Mouse (Mus musculus): ENCODE measurements around the gene F5. TPM values are rescaled to one million over a fixed set of nuclear protein-coding genes. Genes with fewer than 3 reads are reported as not detected.
"Not testable (repeated sequence)": the region's sequence is repeated elsewhere in the genome, so short reads cannot be mapped to it uniquely, and the experiment has no call there.

F5 gene
- polyA plus RNA-seq, 1 experiment from 2014 or later = 0.07 TPM

GRCm38 (mm10) chr1:164212686-164213085, 61.0 kb downstream of the F5 start:
- ATAC-seq = no peak
- H3K27ac ChIP-seq = no peak overlapping the region
- H3K36me3 ChIP-seq = no peaks in the 10 kb centered on the region
- no peak overlapping the region for H3K9ac ChIP-seq (replicated peaks)
- no peak overlapping the region for H3K4me3 ChIP-seq (replicated peaks)
- H3K9me3 ChIP-seq = no peaks in the 10 kb centered on the region
- H3K4me2 ChIP-seq (replicated peaks) = no peak overlapping the region
- no peaks in the 10 kb centered on the region for H3K4me1 ChIP-seq (replicated peaks)
- 85% methylated on average over 8 of the region's 8 CpGs for WGBS
- H3K27me3 ChIP-seq = no peaks in the 10 kb centered on the region

DNA sequence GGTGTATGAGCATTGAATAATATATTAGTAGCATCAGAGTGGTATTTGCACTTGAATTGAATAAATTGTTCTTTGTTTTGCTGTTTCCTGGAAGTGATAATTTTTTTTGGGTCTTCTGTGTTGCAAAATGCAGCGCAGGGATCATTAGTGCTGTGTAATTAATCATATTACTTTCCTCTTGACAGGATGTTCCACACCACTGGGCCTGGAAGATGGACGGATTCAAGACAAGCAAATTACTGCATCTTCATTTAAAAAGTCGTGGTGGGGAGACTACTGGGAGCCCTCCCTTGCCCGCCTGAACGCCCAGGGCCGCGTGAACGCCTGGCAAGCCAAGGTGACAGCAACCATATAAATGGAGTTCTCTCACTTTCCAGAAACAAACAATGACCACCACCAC, 62.6 kb downstream of the F5 start:
- Histone ChIP-seq H3K4me1 (replicated peaks) (no peaks in the 10 kb centered on the region), H3K9ac (replicated peaks) (no peak overlapping the region), H3K27me3 (no peaks in the 10 kb centered on the region), H3K4me2 (replicated peaks) (no peak overlapping the region), H3K9me3 (no peaks in the 10 kb centered on the region), H3K36me3 (no peaks in the 10 kb centered on the region), H3K4me3 (replicated peaks) (no peak overlapping the region), H3K27ac (no peak overlapping the region)
- 57% methylated on average over 8 of the region's 8 CpGs for WGBS
- ATAC-seq = no peak

DNA sequence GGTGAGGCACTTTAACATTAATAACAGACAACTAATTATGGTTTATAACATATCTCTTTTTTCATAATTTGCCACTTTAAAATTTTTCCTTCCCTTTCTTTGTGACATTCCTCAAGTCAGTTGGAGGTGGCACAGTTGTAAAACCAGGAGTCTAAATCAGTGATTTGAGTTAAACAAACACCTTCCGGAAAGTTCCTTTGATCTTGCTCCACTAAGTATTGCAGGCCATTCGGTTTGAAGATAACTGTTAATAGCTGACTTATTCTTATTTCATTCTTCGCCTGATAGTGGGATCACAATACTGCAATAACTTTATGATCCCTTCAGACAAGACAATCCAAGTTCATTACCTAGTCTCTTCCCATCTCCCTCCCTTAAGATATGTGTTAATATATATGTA, 63.5 kb downstream of the F5 start:
- 0 out of 2 replicates have a peak, but pooled peaks cover 2% of the 10 kb centered on the region for H3K27me3 ChIP-seq
- H3K4me3 ChIP-seq (replicated peaks) = no peak overlapping the region
- H3K9me3 ChIP-seq = no peaks in the 10 kb centered on the region
- no peak for ATAC-seq
- H3K27ac ChIP-seq = no peak overlapping the region
- H3K4me1 ChIP-seq (replicated peaks) = no peaks in the 10 kb centered on the region
- H3K9ac ChIP-seq (replicated peaks) = no peak overlapping the region
- 90% methylated on average over 3 of the region's 3 CpGs for WGBS
- no peaks in the 10 kb centered on the region for H3K36me3 ChIP-seq
- H3K4me2 ChIP-seq (replicated peaks) = no peak overlapping the region

GRCm38 (mm10) chr1:164215540-164215939, 63.9 kb downstream of the F5 start:
- Histone ChIP-seq H3K4me1 (replicated peaks) (no peaks in the 10 kb centered on the region), H3K9ac (replicated peaks) (no peak overlapping the region), H3K27ac (no peak overlapping the region), H3K27me3 (0 out of 2 replicates have a peak, but pooled peaks cover 3% of the 10 kb centered on the region), H3K4me2 (replicated peaks) (no peak overlapping the region), H3K36me3 (no peaks in the 10 kb centered on the region), H3K4me3 (replicated peaks) (no peak overlapping the region), H3K9me3 (no peaks in the 10 kb centered on the region)
- no peak for ATAC-seq
- 75% methylated on average over 6 of the region's 6 CpGs for WGBS

- H3K4me2 ChIP-seq (replicated peaks) = peak overlapping the region; percentile 19; the same call in 1 of the 2 replicates
- H3K4me3 ChIP-seq (replicated peaks) = no peak overlapping the region
- H3K27me3 ChIP-seq = peaks cover 7% of the 10 kb centered on the region; the same call in 1 of the 2 replicates
- H3K4me1 ChIP-seq (replicated peaks) = no peaks in the 10 kb centered on the region
- H3K27ac ChIP-seq = no peak overlapping the region
- H3K9ac ChIP-seq (replicated peaks) = no peak overlapping the region
- WGBS = 33% methylated on average over 15 of the region's 15 CpGs
- no peaks in the 10 kb centered on the region for H3K9me3 ChIP-seq
- no peak for ATAC-seq
- H3K36me3 ChIP-seq = no peaks in the 10 kb centered on the region
Measured at GRCm38 (mm10) chr1:164217791-164218685, 66.4 kb downstream of the F5 start.

DNA sequence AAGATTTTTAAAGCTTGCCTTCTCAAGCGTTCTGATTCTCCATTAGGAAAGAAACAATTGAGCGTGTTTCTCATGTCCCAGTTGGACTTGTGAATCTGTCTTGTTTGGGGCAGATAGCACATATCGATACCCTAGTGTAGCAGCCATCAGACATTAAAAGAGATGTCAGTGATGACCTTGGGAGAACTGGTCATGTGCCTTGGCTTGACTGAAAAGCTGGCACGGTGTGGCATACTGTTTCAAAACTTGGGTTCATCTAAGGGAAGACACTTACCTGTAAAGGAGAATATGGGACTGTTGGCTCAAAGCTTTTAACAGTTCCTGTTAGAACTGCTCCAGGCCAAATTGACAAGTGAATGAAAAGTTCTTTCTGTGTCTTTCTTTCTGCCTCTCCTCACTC, 68.6 kb downstream of the F5 start:
- Histone ChIP-seq H3K36me3 (no peaks in the 10 kb centered on the region), H3K9me3 (no peaks in the 10 kb centered on the region), H3K4me1 (replicated peaks) (no peaks in the 10 kb centered on the region), H3K27ac (no peak overlapping the region), H3K4me3 (replicated peaks) (no peak overlapping the region), H3K9ac (replicated peaks) (no peak overlapping the region), H3K4me2 (replicated peaks) (no peak overlapping the region), H3K27me3 (peaks cover 10% of the 10 kb centered on the region; the same call in 1 of the 2 replicates)
- ATAC-seq = no peak
- WGBS = 89% methylated on average over 4 of the region's 4 CpGs

GRCm38 (mm10) chr1:164223089-164223488, 71.5 kb downstream of the F5 start:
- H3K9me3 ChIP-seq = no peaks in the 10 kb centered on the region
- ATAC-seq = no peak
- H3K27ac ChIP-seq = no peak overlapping the region

DNA sequence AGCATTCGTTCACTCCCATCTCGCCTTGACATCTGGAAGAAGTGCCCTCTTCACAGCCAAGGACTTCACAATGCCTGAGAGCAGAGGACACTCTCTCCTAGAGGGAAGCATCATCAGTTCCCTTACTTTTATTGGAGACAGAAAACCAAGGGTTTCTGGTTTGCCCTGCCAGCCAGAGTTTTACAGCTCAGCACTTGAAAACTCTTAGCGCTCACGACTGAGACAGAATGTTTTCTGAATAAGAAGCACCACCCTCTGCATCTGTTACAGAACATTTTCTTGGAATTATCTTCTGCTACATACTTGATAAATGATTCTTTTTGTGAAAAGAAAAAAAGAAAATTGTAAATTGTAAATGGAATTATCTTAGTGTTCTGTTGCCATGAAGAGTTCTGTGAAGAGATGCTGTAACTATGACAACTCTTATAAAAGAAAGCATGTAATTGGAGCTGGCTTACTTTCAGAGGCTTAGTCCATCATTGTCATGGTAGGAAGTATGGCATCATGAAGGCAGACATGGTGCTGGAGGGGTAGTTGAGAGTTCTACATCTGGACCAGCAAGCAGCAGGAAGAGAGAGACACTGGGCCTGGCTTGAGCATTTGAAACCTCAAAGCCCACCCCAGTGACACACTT, 80.4 kb downstream of the F5 start:
- not testable (repeated sequence) for H3K27me3 ChIP-seq; H3K9me3 ChIP-seq; H3K4me2 ChIP-seq (replicated peaks); H3K9ac ChIP-seq (replicated peaks); H3K27ac ChIP-seq; H3K36me3 ChIP-seq; H3K4me3 ChIP-seq (replicated peaks); ATAC-seq; H3K4me1 ChIP-seq (replicated peaks)
- WGBS = 79% methylated on average over 2 of the region's 4 CpGs

More at GRCm38 (mm10) chr1:164223089-164223488, 71.5 kb downstream of the F5 start:
- Histone ChIP-seq H3K9ac (replicated peaks) (no peak overlapping the region), H3K4me2 (replicated peaks) (no peak overlapping the region), H3K4me1 (replicated peaks) (no peaks in the 10 kb centered on the region), H3K4me3 (replicated peaks) (no peak overlapping the region), H3K27me3 (peaks cover 10% of the 10 kb centered on the region; the same call in 1 of the 2 replicates), H3K36me3 (no peaks in the 10 kb centered on the region)

DNA sequence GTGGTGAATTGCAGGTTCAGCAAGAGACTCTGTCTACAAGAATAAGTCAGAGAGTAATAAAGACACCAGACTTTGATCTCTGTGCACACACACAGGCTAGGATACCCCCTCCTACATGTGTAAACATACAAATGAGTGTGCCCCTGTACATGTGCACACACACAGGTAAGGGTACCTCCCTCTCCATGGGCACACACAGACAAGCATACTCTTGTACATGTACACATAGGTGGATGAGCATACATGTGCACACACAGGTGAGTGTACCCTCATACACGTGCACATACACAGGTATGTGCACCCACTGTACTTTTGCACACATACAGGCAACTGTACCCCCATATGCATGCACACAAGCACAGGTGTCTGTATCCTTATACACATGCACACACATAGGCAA, 81.8 kb downstream of the F5 start:
- Histone ChIP-seq H3K4me1 (replicated peaks) (no peaks in the 10 kb centered on the region), H3K4me3 (replicated peaks) (no peak overlapping the region), H3K9me3 (no peaks in the 10 kb centered on the region), H3K9ac (replicated peaks) (no peak overlapping the region), H3K27me3 (no peaks in the 10 kb centered on the region), H3K36me3 (no peaks in the 10 kb centered on the region), H3K4me2 (replicated peaks) (no peak overlapping the region), H3K27ac (no peak overlapping the region)
- no peak for ATAC-seq
- WGBS = 81% methylated on average over 1 of the region's 1 CpGs

DNA sequence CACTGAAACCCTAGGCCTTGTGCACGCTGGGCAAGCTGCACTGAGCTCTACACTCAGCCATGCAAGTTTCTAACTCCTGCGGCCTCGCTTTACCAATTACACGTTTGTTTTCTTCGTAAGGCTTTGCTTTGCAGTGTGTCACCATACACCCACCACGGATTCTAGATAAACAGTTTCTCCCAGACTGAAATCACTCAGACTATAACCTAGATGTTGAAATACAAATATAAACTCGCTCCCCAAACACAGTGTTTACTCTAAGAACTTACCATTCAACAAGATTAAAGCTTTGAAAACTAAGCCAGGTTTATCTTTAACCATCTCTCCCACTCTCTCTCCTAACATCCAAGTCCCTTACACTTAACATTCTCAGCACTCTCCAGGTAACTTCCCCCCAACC, 83.4 kb downstream of the F5 start:
- WGBS = 65% methylated on average over 7 of the region's 7 CpGs
- Histone ChIP-seq H3K4me2 (replicated peaks) (no peak overlapping the region), H3K9ac (replicated peaks) (no peak overlapping the region), H3K4me3 (replicated peaks) (no peak overlapping the region), H3K4me1 (replicated peaks) (no peaks in the 10 kb centered on the region), H3K36me3 (no peaks in the 10 kb centered on the region), H3K27me3 (no peaks in the 10 kb centered on the region), H3K9me3 (no peaks in the 10 kb centered on the region), H3K27ac (no peak overlapping the region)
- no peak for ATAC-seq

DNA sequence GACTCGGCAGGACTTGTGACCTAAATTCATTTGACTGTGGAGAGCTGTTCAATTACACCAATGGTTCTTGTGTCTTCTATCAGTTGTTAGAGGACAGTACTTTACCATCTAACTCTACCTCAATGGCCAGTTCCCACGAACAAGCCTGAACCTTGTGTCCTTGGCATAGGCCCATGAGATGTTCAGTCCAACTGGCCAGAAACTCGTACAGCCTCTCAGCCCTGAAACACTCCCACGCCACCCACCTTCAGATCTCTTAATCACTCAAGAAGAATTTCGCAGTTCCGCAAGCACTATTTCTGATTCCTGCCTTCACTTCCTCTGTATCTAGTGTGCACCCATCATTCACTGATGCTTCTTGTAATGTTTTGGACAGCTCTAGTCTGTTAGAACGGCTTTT, 84.4 kb downstream of the F5 start:
- WGBS = 54% methylated on average over 7 of the region's 7 CpGs
- H3K4me1 ChIP-seq (replicated peaks) = no peaks in the 10 kb centered on the region
- H3K4me2 ChIP-seq (replicated peaks) = no peak overlapping the region
- H3K9ac ChIP-seq (replicated peaks) = no peak overlapping the region
- no peaks in the 10 kb centered on the region for H3K9me3 ChIP-seq
- H3K4me3 ChIP-seq (replicated peaks) = no peak overlapping the region
- no peak overlapping the region for H3K27ac ChIP-seq
- ATAC-seq = no peak
- H3K27me3 ChIP-seq = no peaks in the 10 kb centered on the region
- H3K36me3 ChIP-seq = no peaks in the 10 kb centered on the region

GRCm38 (mm10) chr1:164241494-164241893, 89.9 kb downstream of the F5 start:
- Histone ChIP-seq H3K9me3 (no peaks in the 10 kb centered on the region), H3K27ac (no peak overlapping the region), H3K36me3 (no peaks in the 10 kb centered on the region), H3K4me2 (replicated peaks) (no peak overlapping the region), H3K4me1 (replicated peaks) (no peaks in the 10 kb centered on the region), H3K4me3 (replicated peaks) (no peak overlapping the region), H3K9ac (replicated peaks) (no peak overlapping the region), H3K27me3 (no peaks in the 10 kb centered on the region)
- WGBS = 84% methylated on average over 2 of the region's 2 CpGs
- ATAC-seq = no peak
